Mouse (Mus musculus) brain, embryonic 14.5 days (tissue): ENCODE results near the gene Dus1l.

Experiments used
- CTCF ChIP-seq: fragments of 200-500 bp; IDR thresholded peaks from 2 replicates; pipeline ENCODE4 v1.5.1; 2012; ENCODE audit warnings: inconsistent platforms, mild to moderate bottlenecking, moderate library complexity, borderline replicate concordance; ENCODE audit not compliant: insufficient read depth, insufficient read length; ENCODE audit errors: extremely low read depth
- POLR2A ChIP-seq: fragments of 200-500 bp; IDR thresholded peaks from 2 replicates; pipeline ENCODE4 v1.6.1; 2012; ENCODE audit warnings: mild to moderate bottlenecking, inconsistent platforms, borderline replicate concordance; ENCODE audit not compliant: poor library complexity, insufficient read depth, insufficient read length, severe bottlenecking; ENCODE audit errors: extremely low read depth

- no peak for TF ChIP-seq CTCF
- no peak for TF ChIP-seq POLR2A
Observed at GRCm38 (mm10) chr11:120760236-120760635, 36.0 kb downstream of the Dus1l start.
